Mouse (Mus musculus): Measurements from ENCODE around the gene Gapdhs. TPM values are rescaled to one million over a fixed set of nuclear protein-coding genes. Genes with fewer than 3 reads are reported as not detected.

The Gapdhs gene
- 0.06 TPM in 1 of 2 replicates, not detected in the other for polyA plus RNA-seq (2012; rRNA removed)

GRCm38 (mm10) chr7:30743617-30744016 lies at the start of gene Gapdhs:
Gene Gapdhs, minus strand, starts transcription at chr7:30743681.

GRCm38 (mm10) chr7:30787377-30788022 lies 44.0 kb upstream of the Gapdhs start, which contains the start of gene Krtdap:
Gene Krtdap, plus strand, starts transcription at chr7:30787896.

GRCm38 (mm10) chr7:30763456-30763855 lies 20.0 kb upstream of the Gapdhs start, which contains the start of gene Dmkn:
Gene Dmkn, plus strand, starts transcription at chr7:30763756.

GRCm38 (mm10) chr7:30751086-30751669 lies 7.7 kb upstream of the Gapdhs start, which contains the start of gene Sbsn:
Gene Sbsn, plus strand, starts transcription at chr7:30751471.

GRCm38 (mm10) chr7:30729396-30730063 lies 14.0 kb downstream of the Gapdhs start, which contains the start of gene Tmem147:
Gene Tmem147, minus strand, starts transcription at chr7:30729540.

GRCm38 (mm10) chr7:30711942-30712341 lies 31.5 kb downstream of the Gapdhs start, which contains the start of gene Atp4a:
Gene Atp4a, plus strand, starts transcription at chr7:30712209.

GRCm38 (mm10) chr7:30698589-30698988 lies 44.9 kb downstream of the Gapdhs start, which contains the start of gene 2200002J24Rik:
Gene 2200002J24Rik, plus strand, starts transcription at chr7:30698926.

Other genes starting within 250 kb of the Gapdhs start
- 3.4 and 4.6 TPM in 2 replicates for gene Arhgap33, start 208.6 kb downstream of the Gapdhs start, polyA plus RNA-seq (2012; rRNA removed)
- 3.5 and 4.6 TPM in 2 replicates for gene Hspb6, start 191.5 kb downstream of the Gapdhs start, polyA plus RNA-seq (2012; rRNA removed)
- gene Proser3, start 191.4 kb downstream of the Gapdhs start, polyA plus RNA-seq (2012; rRNA removed): 3.4 and 6.2 TPM in 2 replicates
- 13.1 and 13.4 TPM in 2 replicates for gene Lin37, start 183.8 kb downstream of the Gapdhs start, polyA plus RNA-seq (2012; rRNA removed)
- gene U2af1l4, start 180.4 kb downstream of the Gapdhs start, polyA plus RNA-seq (2012; rRNA removed): 20.0 and 21.9 TPM in 2 replicates
- gene Gm49396, start 180.3 kb downstream of the Gapdhs start, polyA plus RNA-seq (2012; rRNA removed): 0.68 and 0.95 TPM in 2 replicates
- 61.9 and 66.3 TPM in 2 replicates for gene Psenen, start 180.1 kb downstream of the Gapdhs start, polyA plus RNA-seq (2012; rRNA removed)
- gene Igflr1, start 178.3 kb downstream of the Gapdhs start, polyA plus RNA-seq (2012; rRNA removed): 1.2 and 1.3 TPM in 2 replicates
- 8.2 and 10.0 TPM in 2 replicates for gene Kmt2b, start 155.0 kb downstream of the Gapdhs start, polyA plus RNA-seq (2012; rRNA removed)
- gene Zbtb32, start 144.8 kb downstream of the Gapdhs start, polyA plus RNA-seq (2012; rRNA removed): 0.24 and 0.36 TPM in 2 replicates
- 0.23 and 0.35 TPM in 2 replicates for gene Upk1a, start 130.8 kb downstream of the Gapdhs start, polyA plus RNA-seq (2012; rRNA removed)
- gene Cox6b1, start 117.5 kb downstream of the Gapdhs start, polyA plus RNA-seq (2012; rRNA removed): 514 and 548 TPM in 2 replicates
- gene Etv2, start 107.8 kb downstream of the Gapdhs start, polyA plus RNA-seq (2012; rRNA removed): not detected in 2 replicates
- gene Rbm42, start 93.4 kb downstream of the Gapdhs start, polyA plus RNA-seq (2012; rRNA removed): 21.2 and 21.7 TPM in 2 replicates
- 13.8 and 14.4 TPM in 2 replicates for gene Haus5, start 78.7 kb downstream of the Gapdhs start, polyA plus RNA-seq (2012; rRNA removed)
- gene Pmis2, start 72.1 kb downstream of the Gapdhs start, polyA plus RNA-seq (2012; rRNA removed): not detected in 2 replicates
- gene 2200002J24Rik, start 44.8 kb downstream of the Gapdhs start, polyA plus RNA-seq (2012; rRNA removed): 0.24 and 0.43 TPM in 2 replicates
- gene Atp4a, start 31.5 kb downstream of the Gapdhs start, polyA plus RNA-seq (2012; rRNA removed): 2.5 and 3.2 TPM in 2 replicates
- 82.8 and 85.1 TPM in 2 replicates for gene Tmem147, start 14.1 kb downstream of the Gapdhs start, polyA plus RNA-seq (2012; rRNA removed)
- 0.99 and 1.0 TPM in 2 replicates for gene Sbsn, start 7.8 kb upstream of the Gapdhs start, polyA plus RNA-seq (2012; rRNA removed)
- 1.4 and 1.5 TPM in 2 replicates for gene Dmkn, start 20.1 kb upstream of the Gapdhs start, polyA plus RNA-seq (2012; rRNA removed)
- 0.16 and 1.4 TPM in 2 replicates for gene Krtdap, start 44.2 kb upstream of the Gapdhs start, polyA plus RNA-seq (2012; rRNA removed)
- 1.4 and 1.7 TPM in 2 replicates for gene Ffar2, start 80.1 kb upstream of the Gapdhs start, polyA plus RNA-seq (2012; rRNA removed)
- gene Ffar3, start 112.5 kb upstream of the Gapdhs start, polyA plus RNA-seq (2012; rRNA removed): not detected in 2 replicates
- gene Ffar1, start 117.9 kb upstream of the Gapdhs start, polyA plus RNA-seq (2012; rRNA removed): 0.06 and 0.07 TPM in 2 replicates
- 3.4 and 4.7 TPM in 2 replicates for gene Cd22, start 136.7 kb upstream of the Gapdhs start, polyA plus RNA-seq (2012; rRNA removed)
- 0.32 and 0.35 TPM in 2 replicates for gene Mag, start 171.2 kb upstream of the Gapdhs start, polyA plus RNA-seq (2012; rRNA removed)
- not detected in 2 replicates for gene Hamp2, start 181.0 kb upstream of the Gapdhs start, polyA plus RNA-seq (2012; rRNA removed)
- gene Hamp, start 200.4 kb upstream of the Gapdhs start, polyA plus RNA-seq (2012; rRNA removed): 30.9 and 57.5 TPM in 2 replicates
- gene Usf2, start 213.1 kb upstream of the Gapdhs start, polyA plus RNA-seq (2012; rRNA removed): 47.1 and 50.1 TPM in 2 replicates
- 31.7 and 32.1 TPM in 2 replicates for gene Lsr, start 229.8 kb upstream of the Gapdhs start, polyA plus RNA-seq (2012; rRNA removed)
- gene Fam187b, start 230.1 kb upstream of the Gapdhs start, polyA plus RNA-seq (2012; rRNA removed): 4.2 and 4.8 TPM in 2 replicates

Measured in liver, embryonic 18 days (tissue).